Mouse (Mus musculus) gastrocnemius, adult 2 months (tissue): ENCODE measurements around the gene Ccl5. TPM values are rescaled to one million over a fixed set of nuclear protein-coding genes. Genes with fewer than 3 reads are reported as not detected.
A peak's percentile ranks its signal among the peaks of the same experiment; 100 is the strongest.
"Not testable (repeated sequence)": the region's sequence is repeated elsewhere in the genome, so short reads cannot be mapped to it uniquely, and the experiment has no call there.

Experiments
- DNase-seq: peaks from one replicate; pipeline ENCODE4 v3.0.0; 2022
- H3K27ac ChIP-seq: fragments of 200-600 bp; 2 replicates; pipeline ENCODE4 v1.8.1; 2022; ENCODE audit warnings: mild to moderate bottlenecking
- H3K4me3 ChIP-seq: fragments of 200-600 bp; 2 replicates; pipeline ENCODE4 v1.8.1; 2022; ENCODE audit warnings: mild to moderate bottlenecking, moderate library complexity
- CTCF ChIP-seq: fragments of 200-600 bp; IDR thresholded peaks from 2 replicates; pipeline ENCODE4 v1.8.1; 2022; ENCODE audit warnings: antibody characterized with exemption, mild to moderate bottlenecking, moderate library complexity
- intact Hi-C: fragments of 180-260 bp; cut with DNase I; formaldehyde crosslinking; loops from one replicate; pipeline ENCODE4 v1.15.1; 2025
- total RNA-seq, 2 experiments: library from RNA; stranded (reverse); gene quantifications; 2 replicates each; pipeline ENCODE4 v1.2.3; 2021

Ccl5 gene
- total RNA-seq, 2 experiments from 2014 or later = not detected

DNA sequence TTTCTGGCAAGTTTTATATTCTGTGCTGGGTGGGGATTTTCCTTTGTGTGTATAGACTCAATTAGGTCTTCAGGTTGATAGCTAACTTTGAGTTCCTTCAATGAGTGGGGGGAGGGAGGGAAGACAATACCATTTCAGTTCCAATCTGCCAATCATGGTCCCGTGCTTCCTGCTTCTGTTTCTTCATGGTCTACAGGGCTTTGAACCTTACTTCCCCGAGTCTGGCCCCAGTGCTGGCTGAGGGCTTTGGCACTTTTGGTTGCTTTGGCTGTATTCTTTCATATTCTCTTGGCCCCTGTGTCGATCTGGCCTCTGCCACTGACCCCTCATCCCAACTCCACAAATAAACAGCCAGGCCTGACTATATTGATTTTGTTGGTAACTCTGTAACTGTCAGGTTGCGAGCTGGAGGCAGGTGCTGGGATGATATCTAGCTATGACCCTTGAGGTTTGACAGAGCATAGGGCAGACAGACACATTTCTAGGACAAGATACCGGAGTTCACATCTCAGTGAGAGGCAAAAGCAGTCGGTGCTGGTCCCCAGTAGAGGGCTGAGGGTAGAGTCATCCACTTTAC is 32.1 kb upstream of the Ccl5 start:
- intact Hi-C loops = no loop called here
- no peak overlapping the region for H3K27ac ChIP-seq

GRCm38 (mm10) chr11:83560405-83560804 is 30.1 kb upstream of the Ccl5 start:
- intact Hi-C loops = no loop called here
- no peak for DNase-seq
- no peak for TF ChIP-seq CTCF
- Histone ChIP-seq H3K27ac (no peak overlapping the region), H3K4me3 (no peak overlapping the region)

More for the DNA sequence above, 32.1 kb upstream of the Ccl5 start:
- no peak for TF ChIP-seq CTCF
- DNase-seq = no peak
- H3K4me3 ChIP-seq = no peak overlapping the region

DNA sequence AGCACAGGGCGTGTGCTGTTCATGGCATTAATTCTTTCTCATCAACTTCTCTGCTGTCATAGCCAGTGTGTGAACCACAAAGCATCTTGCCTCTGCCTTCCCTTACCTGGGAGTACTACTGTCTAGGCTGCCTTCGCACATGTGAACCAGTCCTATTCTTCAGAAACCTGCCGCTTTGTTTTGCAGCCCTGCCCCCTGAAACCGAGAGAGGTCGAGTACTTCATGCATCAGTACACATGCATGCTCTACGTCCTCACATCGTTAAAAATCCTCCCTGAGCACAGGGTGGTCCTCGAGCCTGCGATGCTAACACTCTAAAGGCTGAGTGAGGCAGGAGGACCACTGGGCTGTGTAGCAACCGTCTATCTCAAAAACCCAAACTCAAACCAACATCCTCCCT is 26.8 kb upstream of the Ccl5 start:
- no peak for TF ChIP-seq CTCF
- DNase-seq = no peak
- H3K27ac ChIP-seq = no peak overlapping the region
- H3K4me3 ChIP-seq = no peak overlapping the region
- intact Hi-C loops = no loop called here

GRCm38 (mm10) chr11:83556085-83556781 is 25.9 kb upstream of the Ccl5 start:
- H3K4me3 ChIP-seq = no peak overlapping the region
- DNase-seq = no peak
- H3K27ac ChIP-seq = no peak overlapping the region
- intact Hi-C loops = loop anchor here (1.0 kb wide), 1 partner anchor 183 kb away; no protein-coding TSS in a partner anchor
- TF ChIP-seq CTCF = peak; percentile 82

GRCm38 (mm10) chr11:83551668-83552067 is 21.4 kb upstream of the Ccl5 start:
- TF ChIP-seq CTCF = no peak
- Histone ChIP-seq H3K4me3 (no peak overlapping the region), H3K27ac (no peak overlapping the region)
- no peak for DNase-seq
- intact Hi-C loops = no loop called here

- intact Hi-C loops, H3K4me3 ChIP-seq, DNase-seq, H3K27ac ChIP-seq: not testable (repeated sequence)
Measured at GRCm38 (mm10) chr11:83551037-83551436, 20.7 kb upstream of the Ccl5 start.

DNA sequence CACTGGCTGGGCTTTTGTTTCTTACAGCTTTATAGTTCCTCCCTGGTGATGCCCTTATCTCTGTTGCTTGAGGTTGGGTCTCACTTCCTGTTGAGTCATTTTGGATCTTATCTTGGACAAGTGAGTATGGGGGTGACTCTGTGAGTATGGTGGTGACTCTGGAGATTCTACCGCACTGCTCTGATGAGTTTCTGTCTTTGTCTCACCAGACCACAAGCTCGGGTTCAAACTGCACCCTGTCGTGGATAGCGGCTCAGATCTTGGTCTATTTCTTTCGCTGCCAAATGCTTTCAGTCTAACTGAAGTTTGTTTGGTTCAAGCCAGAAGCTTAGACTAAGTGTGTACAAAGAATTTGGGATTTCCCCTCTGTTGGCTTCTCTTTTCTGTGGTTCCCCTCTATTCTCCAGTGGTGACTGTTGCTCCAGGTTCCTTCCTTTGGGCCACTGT is 19.9 kb upstream of the Ccl5 start:
- H3K4me3 ChIP-seq = no peak overlapping the region
- TF ChIP-seq CTCF = no peak
- DNase-seq = no peak
- no peak overlapping the region for H3K27ac ChIP-seq
- intact Hi-C loops = no loop called here

- H3K27ac ChIP-seq = no peak overlapping the region
- no peak for TF ChIP-seq CTCF
- intact Hi-C loops = no loop called here
- no peak overlapping the region for H3K4me3 ChIP-seq
- DNase-seq = no peak
Measured at GRCm38 (mm10) chr11:83544214-83544613, 13.9 kb upstream of the Ccl5 start.

DNA sequence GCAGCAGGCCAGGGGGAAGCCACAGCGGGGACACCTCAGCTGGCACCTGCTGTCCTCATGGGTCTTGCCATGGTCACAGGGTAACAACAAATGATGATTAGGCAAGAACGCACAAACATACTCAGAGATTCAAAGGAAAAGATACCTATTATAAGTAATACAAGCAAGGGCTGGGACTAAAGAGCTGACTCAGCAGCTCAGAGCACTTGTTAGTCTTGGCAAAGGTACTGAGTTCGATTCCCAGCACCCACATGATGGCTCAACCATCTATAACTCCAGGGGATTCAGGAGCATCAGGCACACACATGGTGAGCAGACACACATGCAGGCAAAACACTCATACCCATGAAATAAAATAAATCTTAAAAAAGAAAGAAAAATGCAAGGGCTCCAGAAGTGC is 11.1 kb upstream of the Ccl5 start:
- H3K4me3 ChIP-seq = no peak overlapping the region
- H3K27ac ChIP-seq = no peak overlapping the region
- DNase-seq = no peak
- intact Hi-C loops = no loop called here
- TF ChIP-seq CTCF = no peak

DNA sequence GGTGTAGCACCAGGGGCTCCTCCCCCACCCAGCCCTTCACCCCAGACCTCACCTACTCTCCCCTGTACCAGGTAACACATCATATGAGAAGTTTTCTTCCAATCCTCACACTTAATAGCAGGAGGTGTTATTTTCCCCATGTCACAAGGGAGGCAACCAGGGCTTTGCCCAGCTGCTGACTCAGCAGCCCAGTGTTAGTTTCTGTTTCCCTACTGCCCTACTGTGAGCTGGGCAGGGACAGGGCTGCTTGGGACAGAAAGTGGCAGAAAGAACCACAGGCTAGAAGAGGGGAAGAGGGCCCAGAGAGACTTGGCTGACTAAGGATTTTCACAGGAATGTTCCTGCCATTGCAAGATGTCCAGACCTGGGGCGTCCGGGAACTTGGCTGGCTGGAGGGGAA is 10.6 kb upstream of the Ccl5 start:
- no peak for TF ChIP-seq CTCF
- no peak for DNase-seq
- Histone ChIP-seq H3K27ac (no peak overlapping the region), H3K4me3 (no peak overlapping the region)
- intact Hi-C loops = no loop called here

GRCm38 (mm10) chr11:83538705-83539314 is 8.5 kb upstream of the Ccl5 start:
- TF ChIP-seq CTCF = no peak
- intact Hi-C loops = no loop called here
- no peak overlapping the region for H3K4me3 ChIP-seq
- H3K27ac ChIP-seq = no peak overlapping the region
- no peak for DNase-seq

DNA sequence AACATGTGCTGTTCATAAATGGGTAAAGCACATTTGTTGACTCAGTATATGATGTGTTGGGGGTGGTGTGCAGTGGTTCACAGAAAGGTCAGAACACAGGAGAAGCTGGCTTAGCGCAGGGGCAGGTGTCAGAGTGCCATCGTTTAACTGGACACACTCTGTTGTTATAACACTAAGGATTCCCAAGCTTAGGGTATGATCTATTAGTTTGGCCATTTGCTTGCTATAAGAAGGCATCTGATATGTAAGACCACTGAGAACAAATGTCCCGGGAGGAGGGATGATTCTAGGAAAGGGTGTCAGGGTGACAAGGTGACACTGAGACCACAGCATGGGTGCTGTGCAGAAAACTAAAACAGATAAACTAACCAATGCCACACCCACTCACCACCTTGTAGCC is 6.5 kb upstream of the Ccl5 start:
- H3K27ac ChIP-seq = no peak overlapping the region
- no peak for TF ChIP-seq CTCF
- H3K4me3 ChIP-seq = no peak overlapping the region
- intact Hi-C loops = no loop called here
- no peak for DNase-seq

DNA sequence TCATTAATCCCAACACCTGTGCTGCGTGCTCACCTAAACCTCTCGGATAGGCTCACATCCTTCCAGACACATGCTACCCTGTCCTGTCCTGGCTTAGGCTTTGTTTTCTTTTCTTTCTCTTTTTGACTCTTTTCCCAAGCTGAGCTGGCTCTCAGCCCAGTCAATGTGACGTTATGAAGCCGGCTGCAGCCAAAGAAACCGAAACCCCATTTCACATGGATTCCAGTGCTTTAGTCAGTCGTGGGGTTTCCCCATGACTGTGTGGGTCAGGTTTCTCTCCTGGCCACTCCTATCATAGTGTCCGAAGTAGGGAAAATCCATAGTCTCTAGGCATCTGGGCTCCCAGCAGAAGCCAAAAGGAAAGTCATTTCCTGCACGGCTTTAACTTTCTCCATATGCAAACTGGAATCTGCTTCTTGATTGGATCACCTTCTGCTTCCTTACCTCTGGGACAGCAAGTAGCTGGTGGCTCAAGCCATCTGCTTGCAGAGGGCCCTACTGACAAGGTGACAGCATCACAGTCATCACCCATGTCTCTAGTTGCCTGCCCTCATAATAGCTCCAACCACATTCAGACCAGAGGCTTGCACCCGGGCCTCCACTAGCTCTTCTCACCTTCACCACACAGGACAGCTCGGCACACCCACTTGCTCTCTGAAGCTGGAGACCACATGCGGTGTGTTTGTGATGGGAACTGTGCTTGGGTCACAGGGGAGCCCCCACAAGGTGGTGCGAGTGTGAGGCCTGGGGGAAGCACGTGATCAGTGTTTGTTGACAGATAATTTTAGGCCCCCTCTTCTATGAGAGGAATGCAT is 4.5 kb upstream of the Ccl5 start:
- peak; percentile 62 for DNase-seq
- Histone ChIP-seq H3K27ac (no peak overlapping the region), H3K4me3 (peak overlapping the region; percentile 50)
- intact Hi-C loops = no loop called here
- TF ChIP-seq CTCF = no peak
